Mouse (Mus musculus) frontal cortex, postnatal 25 days (tissue): Measurements from ENCODE around the gene Actrt2.

Experiments
- DNase-seq, 2 experiments: peaks; one replicate each; pipeline ENCODE4 v3.0.0; 2022; ENCODE audit warnings: low spot score in 2 of 2

The Actrt2 gene

GRCm38 (mm10) chr4:154667767-154668166 is at the start of gene Actrt2:
Gene Actrt2, minus strand, starts transcription at chr4:154667867.
- no peak for DNase-seq

- no peak for DNase-seq
These were observed 41.9 kb upstream of the Actrt2 start for GRCm38 (mm10) chr4:154709391-154710107.

- no peak for DNase-seq
These were observed 41.1 kb upstream of the Actrt2 start for GRCm38 (mm10) chr4:154708811-154709210.

GRCm38 (mm10) chr4:154708223-154708622 is 40.6 kb upstream of the Actrt2 start:
- no peak for DNase-seq

GRCm38 (mm10) chr4:154707521-154707920 is 39.9 kb upstream of the Actrt2 start:
- no peak for DNase-seq

GRCm38 (mm10) chr4:154706442-154706841 is 38.8 kb upstream of the Actrt2 start:
- no peak for DNase-seq

GRCm38 (mm10) chr4:154705681-154706080 is 38.0 kb upstream of the Actrt2 start:
- no peak for DNase-seq

GRCm38 (mm10) chr4:154705056-154705455 is 37.4 kb upstream of the Actrt2 start:
- DNase-seq, result no peak

- DNase-seq, result no peak
These were observed 36.9 kb upstream of the Actrt2 start for GRCm38 (mm10) chr4:154704591-154704990.

- DNase-seq, result no peak
These were observed 35.9 kb upstream of the Actrt2 start for GRCm38 (mm10) chr4:154703426-154704070.

- no peak for DNase-seq
These were observed 35.3 kb upstream of the Actrt2 start for GRCm38 (mm10) chr4:154702931-154703330.

- DNase-seq, result no peak
These were observed 34.5 kb upstream of the Actrt2 start for GRCm38 (mm10) chr4:154702186-154702585.

GRCm38 (mm10) chr4:154700921-154701412 is 33.3 kb upstream of the Actrt2 start:
- DNase-seq, result no peak

- no peak for DNase-seq
These were observed 32.8 kb upstream of the Actrt2 start for GRCm38 (mm10) chr4:154700436-154700835.

- no peak for DNase-seq
These were observed 31.6 kb upstream of the Actrt2 start for GRCm38 (mm10) chr4:154699236-154699635.

GRCm38 (mm10) chr4:154698631-154699030 is 31.0 kb upstream of the Actrt2 start:
- no peak for DNase-seq

GRCm38 (mm10) chr4:154698021-154698590 is 30.4 kb upstream of the Actrt2 start:
- no peak for DNase-seq

GRCm38 (mm10) chr4:154697476-154697875 is 29.8 kb upstream of the Actrt2 start:
- DNase-seq, result no peak

- no peak for DNase-seq
These were observed 28.9 kb upstream of the Actrt2 start for GRCm38 (mm10) chr4:154696552-154696951.

- DNase-seq, result no peak
These were observed 28.5 kb upstream of the Actrt2 start for GRCm38 (mm10) chr4:154696146-154696545.

GRCm38 (mm10) chr4:154694361-154694760 is 26.7 kb upstream of the Actrt2 start:
- DNase-seq, result no peak

- DNase-seq, result no peak
These were observed 25.8 kb upstream of the Actrt2 start for GRCm38 (mm10) chr4:154693348-154694015.
